Mouse (Mus musculus) retina, adult 2 months (tissue): ENCODE results near the gene AI413582.

Source experiments
- DNase-seq: peaks from one replicate; pipeline ENCODE4 v3.0.0-alpha.2; 2012; ENCODE audit warnings: low read depth, low spot score

Gene AI413582

GRCm38 (mm10) chr17:27565163-27565941, at the start of gene AI413582:
TSS of gene AI413582 (minus strand) at chr17:27565756.
- peak; percentile 82 for DNase-seq

- no peak for DNase-seq
Measured at GRCm38 (mm10) chr17:27613016-27613415, 47.5 kb upstream of the AI413582 start.

- DNase-seq: no peak
Measured at GRCm38 (mm10) chr17:27611994-27612393, 46.4 kb upstream of the AI413582 start.

- DNase-seq: no peak
Measured at GRCm38 (mm10) chr17:27611519-27611884, 45.9 kb upstream of the AI413582 start.

GRCm38 (mm10) chr17:27610679-27611518, 45.3 kb upstream of the AI413582 start:
- DNase-seq: no peak

- DNase-seq: no peak
Measured at GRCm38 (mm10) chr17:27609576-27609975, 44.0 kb upstream of the AI413582 start.

GRCm38 (mm10) chr17:27603522-27604234, 38.1 kb upstream of the AI413582 start:
- DNase-seq: no peak

DNA sequence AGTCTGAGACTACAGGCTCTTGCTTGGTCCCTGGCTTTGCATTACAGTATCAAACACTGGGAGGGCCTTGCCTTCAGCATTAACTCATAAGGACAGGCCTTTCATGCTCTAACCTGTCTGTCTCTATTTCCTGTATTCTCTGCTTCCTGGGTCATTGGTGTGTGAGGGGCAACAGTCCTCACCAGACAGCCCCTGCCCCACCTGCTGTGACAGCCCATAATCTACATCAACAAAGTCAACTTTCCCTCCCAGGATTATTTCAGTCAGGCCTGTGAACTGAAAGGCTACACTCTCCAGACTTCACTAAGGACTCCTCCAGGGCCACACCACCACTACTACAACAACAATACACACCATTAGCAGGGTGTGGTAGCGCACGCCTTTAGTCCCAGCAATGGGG, 37.5 kb upstream of the AI413582 start:
- no peak for DNase-seq

- DNase-seq: no peak
Measured at GRCm38 (mm10) chr17:27600869-27601268, 35.3 kb upstream of the AI413582 start.

DNA sequence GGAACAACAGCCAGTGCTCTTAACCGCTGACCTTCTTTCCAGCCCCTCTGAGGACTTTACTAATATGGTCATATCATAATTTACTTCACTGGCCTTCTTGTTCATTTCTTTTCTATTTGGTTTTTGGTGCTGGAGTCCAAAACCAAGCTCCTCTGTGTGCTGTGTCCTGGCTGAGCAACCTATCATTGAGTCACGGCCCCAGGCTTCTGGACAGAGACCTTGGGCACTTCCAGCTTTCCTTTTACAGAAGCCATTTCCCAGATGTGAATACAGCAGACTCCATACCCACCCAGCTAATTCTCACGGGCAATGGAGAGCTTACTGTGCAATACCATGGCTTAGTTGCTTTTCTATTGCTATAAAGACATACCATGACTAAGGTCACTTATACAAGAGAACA, 34.7 kb upstream of the AI413582 start:
- DNase-seq: no peak

GRCm38 (mm10) chr17:27596376-27597190, 31.0 kb upstream of the AI413582 start:
- DNase-seq: no peak

DNA sequence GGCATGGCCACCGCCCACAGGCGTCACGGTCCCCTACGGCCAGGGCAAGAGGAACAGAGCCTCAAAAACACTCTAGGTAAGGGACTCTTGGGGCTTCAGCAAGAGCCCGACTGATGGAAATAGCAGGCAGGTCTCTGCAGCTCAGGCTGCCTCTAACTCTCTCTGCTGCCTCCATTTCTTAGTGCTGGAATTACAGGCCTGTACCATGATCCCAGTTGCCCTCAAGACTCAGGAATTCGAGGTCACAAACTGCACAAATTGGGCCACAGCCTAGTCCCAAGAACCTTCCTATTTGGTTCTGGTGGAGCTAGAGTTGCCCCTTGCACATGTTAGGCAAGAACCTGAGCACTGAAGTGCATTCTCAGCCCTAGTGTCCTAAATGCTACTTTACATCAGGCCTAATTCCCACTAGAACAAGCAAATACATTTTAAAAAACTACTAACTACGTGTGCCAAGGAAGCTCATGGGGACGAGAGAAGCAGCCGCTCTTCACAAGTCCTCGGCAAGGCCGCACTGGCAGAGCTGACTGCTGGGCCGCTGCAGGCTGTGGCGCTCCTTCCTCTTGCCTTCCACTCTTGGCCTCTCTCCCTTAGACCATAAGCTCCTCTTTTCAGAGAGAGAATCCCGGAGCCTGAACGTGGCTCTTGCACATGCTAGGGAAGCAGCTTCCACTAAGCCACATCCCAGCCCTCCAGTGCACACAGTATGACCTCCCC, 30.3 kb upstream of the AI413582 start:
- DNase-seq: no peak

DNA sequence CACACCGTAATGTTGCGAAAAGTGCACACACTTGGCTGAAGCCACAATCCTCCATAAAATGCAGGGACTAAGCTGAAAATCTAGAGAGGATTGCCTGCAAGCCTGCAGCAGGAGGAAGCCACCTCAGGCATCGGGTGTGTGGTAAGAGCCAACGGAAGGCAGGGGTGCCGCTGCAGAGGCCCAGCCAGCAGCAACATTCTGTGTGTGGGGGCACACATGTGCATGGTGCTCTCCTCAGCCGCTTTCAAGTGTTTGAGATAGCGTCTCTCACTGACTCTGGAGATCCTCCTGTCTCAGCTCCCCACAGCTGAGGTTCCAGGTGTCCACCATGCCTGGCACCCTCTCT, 27.0 kb upstream of the AI413582 start:
- DNase-seq: no peak

DNA sequence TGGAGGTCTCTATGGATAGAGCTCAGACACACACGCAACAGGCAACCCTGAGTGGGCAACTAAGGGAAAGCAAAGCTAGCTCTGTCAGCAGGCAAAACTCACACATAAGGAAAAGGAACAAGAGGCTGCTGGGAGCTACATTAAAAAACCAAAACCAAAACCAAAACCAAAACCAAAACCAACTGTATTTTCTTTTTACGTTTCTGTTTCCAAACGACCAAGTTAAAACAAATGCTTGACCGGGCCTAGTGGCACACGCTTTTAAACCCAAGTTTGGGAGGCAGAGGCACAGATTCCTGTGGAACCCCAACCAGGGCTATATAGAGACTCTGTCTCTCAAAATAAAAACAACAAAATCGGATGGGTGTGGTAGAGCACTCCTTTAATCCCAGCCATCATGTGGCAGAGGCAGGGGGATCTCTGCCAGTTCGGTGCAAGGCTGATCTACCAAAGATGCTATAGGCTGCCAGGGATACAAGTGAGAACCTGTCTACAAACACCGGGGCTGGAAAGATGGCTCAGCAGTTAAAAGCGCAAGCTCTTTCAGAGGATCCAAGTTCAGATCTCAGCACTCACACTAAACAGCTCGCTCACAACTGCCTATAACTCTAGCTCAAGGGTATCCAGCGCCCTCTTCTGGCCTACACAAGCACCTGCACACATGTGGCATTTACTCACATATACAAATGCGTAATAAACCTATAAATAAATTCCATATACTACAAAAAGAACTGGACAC, 26.4 kb upstream of the AI413582 start:
- DNase-seq: no peak

DNA sequence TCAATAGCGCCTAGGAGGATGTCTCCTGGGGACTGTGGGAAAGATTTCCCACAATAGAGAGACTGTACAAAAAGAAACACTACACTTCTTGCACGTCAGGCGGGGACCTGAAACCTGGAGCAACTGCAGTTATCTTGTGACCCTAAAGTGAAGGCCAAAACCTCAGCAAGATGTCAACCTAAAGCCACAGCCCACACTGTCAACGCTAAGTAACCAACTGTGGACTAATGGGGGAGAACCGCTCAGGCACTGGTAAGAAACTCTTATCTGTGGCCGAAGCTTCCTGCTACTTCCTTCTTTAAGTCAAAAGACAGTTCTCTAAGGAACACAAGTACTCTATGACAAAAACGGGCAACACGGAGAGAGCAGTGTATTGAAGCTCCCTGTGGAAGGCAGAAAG, 22.7 kb upstream of the AI413582 start:
- DNase-seq: no peak

GRCm38 (mm10) chr17:27587252-27587651, 21.7 kb upstream of the AI413582 start:
- DNase-seq: no peak

- DNase-seq: no peak
Measured at GRCm38 (mm10) chr17:27586661-27587060, 21.1 kb upstream of the AI413582 start.

GRCm38 (mm10) chr17:27583185-27583894, 17.8 kb upstream of the AI413582 start:
- no peak for DNase-seq

DNA sequence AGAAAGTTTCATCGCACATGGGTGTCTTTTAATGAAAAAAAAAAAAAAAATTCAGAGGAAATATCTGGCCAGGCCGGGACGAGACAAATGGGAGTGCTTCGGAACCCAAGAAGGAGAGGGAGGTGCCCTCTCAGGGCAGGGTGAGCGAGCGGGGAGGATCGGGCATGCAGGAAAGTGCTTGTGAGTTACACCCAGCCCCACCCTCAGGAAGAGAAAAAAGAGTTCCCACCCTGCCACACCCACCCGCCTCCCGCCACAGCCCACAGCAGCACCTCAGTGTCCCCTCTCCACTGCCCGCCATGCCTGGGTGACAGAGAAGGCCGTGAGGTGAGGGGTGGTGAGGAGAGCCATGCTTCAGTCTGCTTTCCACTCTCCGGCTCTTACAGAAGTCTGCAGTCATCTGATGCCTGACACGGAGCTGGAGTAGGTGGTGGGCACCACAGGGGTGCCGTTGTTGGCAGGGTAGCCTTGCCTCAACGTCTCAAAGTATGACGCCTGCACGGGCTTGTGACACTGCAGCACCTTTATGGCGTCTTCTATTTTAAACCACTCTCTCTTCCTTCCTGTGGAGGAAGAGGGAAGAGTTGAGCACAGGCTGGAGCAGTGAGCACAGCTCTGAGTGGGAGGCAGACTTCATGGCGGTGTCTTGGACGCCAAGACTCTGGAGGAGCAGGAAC, 15.0 kb upstream of the AI413582 start:
- DNase-seq: no peak
